ENCODE assay signal across 31 mouse cellular contexts in genomic region chr8:85116984-85117383, GRCm38 (mm10). TPM values are rescaled to one million over a fixed set of nuclear protein-coding genes. Genes with fewer than 3 reads are reported as not detected.
"Had no signal": no experiment of that assay in that cellular context is flagged by ENCODE, and none has a peak within 500 bp of the region (broad histone marks: within the 10 kb centered on the region; RNA-seq: fewer than 3 reads in every experiment).

No protein-coding gene starts in this region.

- H3K4me2 ChIP-seq: limb, embryonic 13.5 days; midbrain, embryonic 11.5 days had no signal

- H3K4me3 ChIP-seq: layer of hippocampus, adult 2 months; limb, embryonic 10.5 days; limb, embryonic 13.5 days had no signal

- ATAC-seq: inflammation-experienced regulatory T-cells, adult 6 months; intestine, postnatal 0 days had no signal

- H3K9ac ChIP-seq: limb, embryonic 13.5 days had no signal

- H3K27ac ChIP-seq: kidney, postnatal 0 days; layer of hippocampus, adult 2 months; limb, embryonic 10.5 days; limb, embryonic 13.5 days had no signal

- H3K9me3 ChIP-seq: limb, embryonic 10.5 days had no signal

- DNase-seq: kidney, adult 2 months; kidney, postnatal 25 days; layer of hippocampus, adult 9-11 months; lung, adult 18-20 months; lung, postnatal 10 days; lung, postnatal 4 days; midbrain, embryonic 14.5 days; thymus, adult 2 months; thymus, postnatal 14 days; thymus, postnatal 4 days had no signal

- H3K27me3 ChIP-seq: limb, embryonic 13.5 days had no signal

RNA-seq across cellular contexts. Expression of gene Zfp791, which starts 5.9 kb away (rescaled TPM):
- total RNA-seq: megakaryocyte progenitor cell, adult 5-6 weeks; megakaryocyte-erythroid progenitor cell, adult 5-6 weeks had no signal

RNA-seq across cellular contexts. Expression of gene Cks1brt, which starts 34.7 kb away (rescaled TPM):
- total RNA-seq: layer of hippocampus, adult 2 months; layer of hippocampus, postnatal 25 days; left cerebral cortex, adult 18-20 months; left cerebral cortex, postnatal 25 days; megakaryocyte-erythroid progenitor cell, adult 5-6 weeks; midbrain, postnatal 0 days had no signal
- polyA plus RNA-seq: intestine, postnatal 0 days; kidney, adult 2 months; kidney, embryonic 14.5 days; kidney, postnatal 0 days; large intestine, adult 2 months; limb, embryonic 10.5 days; limb, embryonic 13.5 days; midbrain, embryonic 11.5 days; midbrain, embryonic 14.5 days; midbrain, postnatal 0 days; neural tube, embryonic 11.5 days; neural tube, embryonic 14.5 days; small intestine, adult 2 months; spleen, adult 2 months; stomach, embryonic 16.5 days; testis, adult 2 months; thymus, adult 2 months had no signal
